Mouse (Mus musculus): ENCODE measurements around the gene Reep1. TPM values are rescaled to one million over a fixed set of nuclear protein-coding genes. Genes with fewer than 3 reads are reported as not detected.

Gene Reep1
- polyA plus RNA-seq, 1 experiment from 2014 or later: 19.0 TPM

- peaks cover 4 to 25% of the 10 kb centered on the region in 2 experiments; a peak in 3 of 4 replicates for H3K4me1 ChIP-seq (ENCODE audit: control insufficient read depth in 2 of 2, insufficient read depth in 2 of 2, low read length in 2 of 2)
- H3K9me3 ChIP-seq (ENCODE audit: control insufficient read depth, low read length): no peaks in the 10 kb centered on the region
- H3K27me3 ChIP-seq (ENCODE audit: control insufficient read depth, insufficient read depth, low read length): no peaks in the 10 kb centered on the region
- no peaks in the 10 kb centered on the region for H3K36me3 ChIP-seq (ENCODE audit: control insufficient read depth, insufficient read depth, low read length)
- H3K4me2 ChIP-seq (ENCODE audit: low read length): no peak overlapping the region
- no peak overlapping the region for H3K4me3 ChIP-seq (ENCODE audit: control insufficient read depth in 1 of 2, insufficient read depth in 1 of 2, low read depth in 1 of 2, low read length in 2 of 2)
- no peak for ATAC-seq (ENCODE audit: insufficient number of reproducible peaks, insufficient read depth, low FRiP score, low read depth)
- 69% methylated on average over 4 of the region's 4 CpGs for WGBS
- no peak overlapping the region for H3K27ac ChIP-seq (replicated peaks in 1 of 2; ENCODE audit: control insufficient read depth in 1 of 2, insufficient read depth in 1 of 2, low read depth in 2 of 2, low read length in 2 of 2)
- no peak overlapping the region for H3K9ac ChIP-seq (ENCODE audit: low read length)
Measured at GRCm38 (mm10) chr6:71719302-71719701, 11.9 kb downstream of the Reep1 start.

- Histone ChIP-seq H3K4me1 (ENCODE audit: control insufficient read depth in 2 of 2, insufficient read depth in 2 of 2, low read length in 2 of 2) (peaks cover 3 to 25% of the 10 kb centered on the region in 2 experiments), H3K4me3 (ENCODE audit: control insufficient read depth in 1 of 2, insufficient read depth in 1 of 2, low read depth in 1 of 2, low read length in 2 of 2) (no peak overlapping the region), H3K27ac (replicated peaks in 1 of 2; ENCODE audit: control insufficient read depth in 1 of 2, insufficient read depth in 1 of 2, low read depth in 2 of 2, low read length in 2 of 2) (no peak overlapping the region), H3K27me3 (ENCODE audit: control insufficient read depth, insufficient read depth, low read length) (no peaks in the 10 kb centered on the region), H3K4me2 (ENCODE audit: low read length) (no peak overlapping the region), H3K36me3 (ENCODE audit: control insufficient read depth, insufficient read depth, low read length) (no peaks in the 10 kb centered on the region), H3K9me3 (ENCODE audit: control insufficient read depth, low read length) (no peaks in the 10 kb centered on the region), H3K9ac (ENCODE audit: low read length) (no peak overlapping the region)
- ATAC-seq (ENCODE audit: insufficient number of reproducible peaks, insufficient read depth, low FRiP score, low read depth): no peak
- 42% methylated on average over 2 of the region's 2 CpGs for WGBS
Measured at GRCm38 (mm10) chr6:71722988-71723387, 15.6 kb downstream of the Reep1 start.

GRCm38 (mm10) chr6:71723555-71723954, 16.2 kb downstream of the Reep1 start:
- Histone ChIP-seq H3K9ac (ENCODE audit: low read length) (no peak overlapping the region), H3K4me2 (ENCODE audit: low read length) (no peak overlapping the region), H3K4me1 (ENCODE audit: control insufficient read depth in 2 of 2, insufficient read depth in 2 of 2, low read length in 2 of 2) (peaks cover 3 to 25% of the 10 kb centered on the region in 2 experiments), H3K27ac (replicated peaks in 1 of 2; ENCODE audit: control insufficient read depth in 1 of 2, insufficient read depth in 1 of 2, low read depth in 2 of 2, low read length in 2 of 2) (0 out of 4 replicates have a peak overlapping the region, but pooled peaks of 1 of the 2 experiments have one; percentile 6), H3K4me3 (ENCODE audit: control insufficient read depth in 1 of 2, insufficient read depth in 1 of 2, low read depth in 1 of 2, low read length in 2 of 2) (no peak overlapping the region), H3K36me3 (ENCODE audit: control insufficient read depth, insufficient read depth, low read length) (no peaks in the 10 kb centered on the region), H3K9me3 (ENCODE audit: control insufficient read depth, low read length) (no peaks in the 10 kb centered on the region), H3K27me3 (ENCODE audit: control insufficient read depth, insufficient read depth, low read length) (no peaks in the 10 kb centered on the region)
- ATAC-seq (ENCODE audit: insufficient number of reproducible peaks, insufficient read depth, low FRiP score, low read depth): no peak
- WGBS: 40% methylated on average over 4 of the region's 4 CpGs

GRCm38 (mm10) chr6:71726710-71727109, 19.3 kb downstream of the Reep1 start:
- Histone ChIP-seq H3K36me3 (ENCODE audit: control insufficient read depth, insufficient read depth, low read length) (no peaks in the 10 kb centered on the region), H3K4me1 (ENCODE audit: control insufficient read depth in 2 of 2, insufficient read depth in 2 of 2, low read length in 2 of 2) (peaks cover 3 to 25% of the 10 kb centered on the region in 2 experiments), H3K27me3 (ENCODE audit: control insufficient read depth, insufficient read depth, low read length) (no peaks in the 10 kb centered on the region), H3K9ac (ENCODE audit: low read length) (no peak overlapping the region), H3K9me3 (ENCODE audit: control insufficient read depth, low read length) (no peaks in the 10 kb centered on the region), H3K27ac (replicated peaks in 1 of 2; ENCODE audit: control insufficient read depth in 1 of 2, insufficient read depth in 1 of 2, low read depth in 2 of 2, low read length in 2 of 2) (0 out of 4 replicates have a peak overlapping the region, but pooled peaks of 1 of the 2 experiments have one; percentile 3), H3K4me2 (ENCODE audit: low read length) (no peak overlapping the region), H3K4me3 (ENCODE audit: control insufficient read depth in 1 of 2, insufficient read depth in 1 of 2, low read depth in 1 of 2, low read length in 2 of 2) (no peak overlapping the region)
- ATAC-seq (ENCODE audit: insufficient number of reproducible peaks, insufficient read depth, low FRiP score, low read depth): no peak
- 68% methylated on average over 7 of the region's 7 CpGs for WGBS

- H3K4me3 ChIP-seq (ENCODE audit: control insufficient read depth in 1 of 2, insufficient read depth in 1 of 2, low read depth in 1 of 2, low read length in 2 of 2): no peak overlapping the region
- no peak overlapping the region for H3K9ac ChIP-seq (ENCODE audit: low read length)
- 70% methylated on average over 3 of the region's 3 CpGs for WGBS
- no peak overlapping the region for H3K27ac ChIP-seq (replicated peaks in 1 of 2; ENCODE audit: control insufficient read depth in 1 of 2, insufficient read depth in 1 of 2, low read depth in 2 of 2, low read length in 2 of 2)
- no peaks in the 10 kb centered on the region for H3K36me3 ChIP-seq (ENCODE audit: control insufficient read depth, insufficient read depth, low read length)
- no peak for ATAC-seq (ENCODE audit: insufficient number of reproducible peaks, insufficient read depth, low FRiP score, low read depth)
- no peaks in the 10 kb centered on the region for H3K27me3 ChIP-seq (ENCODE audit: control insufficient read depth, insufficient read depth, low read length)
- peaks cover 3 to 18% of the 10 kb centered on the region in 2 experiments for H3K4me1 ChIP-seq (ENCODE audit: control insufficient read depth in 2 of 2, insufficient read depth in 2 of 2, low read length in 2 of 2)
- H3K4me2 ChIP-seq (ENCODE audit: low read length): no peak overlapping the region
- H3K9me3 ChIP-seq (ENCODE audit: control insufficient read depth, low read length): no peaks in the 10 kb centered on the region
Measured at GRCm38 (mm10) chr6:71728306-71728705, 20.9 kb downstream of the Reep1 start.

- H3K9me3 ChIP-seq (ENCODE audit: control insufficient read depth, low read length): no peaks in the 10 kb centered on the region
- 45% methylated on average over 4 of the region's 4 CpGs for WGBS
Measured at GRCm38 (mm10) chr6:71734910-71735599, 27.7 kb downstream of the Reep1 start.

GRCm38 (mm10) chr6:71735600-71736010, 28.2 kb downstream of the Reep1 start:
- Histone ChIP-seq H3K9me3 (ENCODE audit: control insufficient read depth, low read length) (no peaks in the 10 kb centered on the region), H3K27me3 (ENCODE audit: control insufficient read depth, insufficient read depth, low read length) (no peaks in the 10 kb centered on the region), H3K4me1 (ENCODE audit: control insufficient read depth in 2 of 2, insufficient read depth in 2 of 2, low read length in 2 of 2) (peaks cover 9 to 33% of the 10 kb centered on the region in 2 experiments), H3K9ac (ENCODE audit: low read length) (no peak overlapping the region), H3K36me3 (ENCODE audit: control insufficient read depth, insufficient read depth, low read length) (no peaks in the 10 kb centered on the region), H3K4me2 (ENCODE audit: low read length) (no peak overlapping the region), H3K4me3 (ENCODE audit: control insufficient read depth in 1 of 2, insufficient read depth in 1 of 2, low read depth in 1 of 2, low read length in 2 of 2) (no peak overlapping the region), H3K27ac (replicated peaks in 1 of 2; ENCODE audit: control insufficient read depth in 1 of 2, insufficient read depth in 1 of 2, low read depth in 2 of 2, low read length in 2 of 2) (peak overlapping the region; percentile 0 to 60)
- WGBS: 10% methylated on average over 4 of the region's 4 CpGs
- ATAC-seq (ENCODE audit: insufficient number of reproducible peaks, insufficient read depth, low FRiP score, low read depth): no peak

More at GRCm38 (mm10) chr6:71734910-71735599, 27.7 kb downstream of the Reep1 start:
- no peak overlapping the region for H3K4me3 ChIP-seq (ENCODE audit: control insufficient read depth in 1 of 2, insufficient read depth in 1 of 2, low read depth in 1 of 2, low read length in 2 of 2)
- no peak overlapping the region for H3K4me2 ChIP-seq (ENCODE audit: low read length)
- no peak for ATAC-seq (ENCODE audit: insufficient number of reproducible peaks, insufficient read depth, low FRiP score, low read depth)
- no peaks in the 10 kb centered on the region for H3K27me3 ChIP-seq (ENCODE audit: control insufficient read depth, insufficient read depth, low read length)
- no peak overlapping the region for H3K9ac ChIP-seq (ENCODE audit: low read length)
- H3K27ac ChIP-seq (replicated peaks in 1 of 2; ENCODE audit: control insufficient read depth in 1 of 2, insufficient read depth in 1 of 2, low read depth in 2 of 2, low read length in 2 of 2): peak overlapping the region; percentile 0 to 60; a peak in 2 of 4 replicates
- H3K4me1 ChIP-seq (ENCODE audit: control insufficient read depth in 2 of 2, insufficient read depth in 2 of 2, low read length in 2 of 2): peaks cover 9 to 33% of the 10 kb centered on the region in 2 experiments
- H3K36me3 ChIP-seq (ENCODE audit: control insufficient read depth, insufficient read depth, low read length): no peaks in the 10 kb centered on the region

Data from heart, embryonic 14.5 days (tissue).